Mouse (Mus musculus): Measurements from ENCODE around the gene Ifnk.

The Ifnk gene

DNA sequence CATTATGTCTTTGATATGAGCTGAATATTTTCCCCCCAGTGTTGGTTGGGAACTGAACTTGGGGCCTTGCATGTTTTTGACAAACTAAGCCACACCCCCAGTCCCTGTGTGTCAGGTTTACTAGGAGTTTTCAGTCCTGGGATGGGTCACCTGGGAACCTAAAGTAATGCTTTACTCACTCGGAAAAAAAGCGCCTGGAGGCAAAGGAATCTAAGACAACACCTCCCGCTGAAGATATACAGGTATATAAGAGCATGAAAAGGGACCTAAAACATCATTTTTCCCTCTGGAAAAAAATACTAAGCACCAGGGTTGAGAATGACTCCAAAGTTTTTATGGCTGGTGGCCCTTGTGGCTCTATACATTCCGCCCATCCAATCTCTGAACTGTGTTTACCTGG, at the start of gene Ifnk:
Gene Ifnk, plus strand, starts transcription at position 301 of the 400 bp plus-strand sequence.
- DNase-seq: no peak

DNA sequence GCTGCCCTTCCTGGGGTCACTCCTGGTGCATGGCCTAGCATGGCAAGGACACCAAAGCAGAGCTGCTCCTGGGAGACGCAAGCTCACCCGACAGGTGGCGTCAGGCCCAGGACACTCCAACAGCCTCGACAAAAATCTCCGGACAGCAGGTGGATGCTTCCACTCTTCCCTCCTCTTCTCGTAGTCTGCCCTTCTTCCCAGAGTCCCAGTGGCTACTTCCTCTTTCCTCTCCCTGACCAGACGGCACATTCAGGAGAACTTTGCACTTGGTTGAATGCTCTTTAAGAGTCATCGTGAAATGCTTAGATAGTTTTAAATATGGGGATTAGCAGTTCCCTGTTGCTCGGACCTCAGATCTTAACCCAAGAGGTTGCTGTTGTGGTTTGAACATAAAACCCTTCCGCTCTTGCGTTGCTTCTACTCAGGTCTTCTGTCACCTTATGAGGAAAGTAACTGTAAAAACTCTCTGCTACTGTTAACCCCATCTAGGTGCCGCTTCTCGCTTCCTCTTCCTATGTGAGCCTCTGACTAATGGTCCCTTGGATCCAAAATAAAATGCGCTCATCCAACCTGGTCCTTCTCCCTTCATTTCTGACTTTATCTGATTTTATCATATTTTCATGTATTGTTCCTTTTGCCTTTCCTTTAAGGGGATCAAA, 46.6 kb upstream of the Ifnk start:
- DNase-seq: no peak

DNA sequence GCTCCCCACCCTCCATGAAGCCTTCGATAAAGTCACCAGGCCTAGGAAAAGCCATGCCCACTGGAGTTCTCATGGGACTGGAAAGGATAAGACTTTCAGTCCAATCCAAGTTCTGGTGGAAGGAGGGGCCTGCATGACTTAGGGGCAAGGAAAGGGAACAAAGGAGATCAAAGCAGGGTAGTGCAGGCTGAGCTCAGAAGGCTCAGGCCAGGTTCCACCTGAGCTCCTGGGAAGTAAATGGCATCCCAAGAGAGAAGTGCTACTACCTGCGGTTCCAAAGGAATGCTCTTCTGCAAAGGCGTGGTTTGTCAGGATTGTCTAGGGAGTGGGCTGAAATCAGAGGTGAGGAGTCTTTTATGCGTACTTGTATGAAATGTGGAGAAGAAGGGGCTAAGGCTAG, 39.4 kb upstream of the Ifnk start:
- DNase-seq: no peak

DNA sequence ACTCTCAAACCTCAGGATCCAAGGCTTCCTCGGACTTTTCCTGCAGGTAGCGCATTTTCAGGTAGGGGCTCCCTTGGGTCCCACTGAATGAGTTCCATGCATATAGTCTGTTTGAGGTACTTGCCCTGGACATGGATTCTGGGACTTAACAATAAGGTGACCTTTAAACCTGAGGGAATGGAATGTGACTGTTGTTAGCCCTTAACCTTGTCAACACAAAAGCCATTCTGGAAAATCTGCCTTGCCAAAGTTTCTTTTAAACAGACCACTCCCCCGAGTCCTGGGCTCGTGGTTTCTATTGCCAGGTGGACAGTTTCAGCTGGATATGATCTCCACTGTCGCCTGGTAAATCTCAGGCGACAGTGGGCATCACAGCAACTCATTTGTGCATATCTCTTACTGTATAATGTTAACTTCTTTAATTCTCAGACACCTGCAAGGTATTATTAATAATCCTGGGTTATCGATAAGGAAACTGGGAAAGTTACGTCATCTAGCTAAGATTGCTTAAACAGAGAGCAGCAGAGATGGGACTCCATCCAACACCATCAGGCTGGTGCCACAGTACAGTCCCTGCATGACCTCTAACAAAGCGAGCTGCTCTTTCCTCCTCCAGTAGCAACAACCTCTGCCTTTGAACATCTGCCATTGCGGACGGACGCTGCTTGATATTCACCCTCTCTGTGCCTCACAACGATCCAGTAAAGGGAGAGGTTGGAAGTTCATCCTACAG, 38.2 kb upstream of the Ifnk start:
- no peak for DNase-seq

DNA sequence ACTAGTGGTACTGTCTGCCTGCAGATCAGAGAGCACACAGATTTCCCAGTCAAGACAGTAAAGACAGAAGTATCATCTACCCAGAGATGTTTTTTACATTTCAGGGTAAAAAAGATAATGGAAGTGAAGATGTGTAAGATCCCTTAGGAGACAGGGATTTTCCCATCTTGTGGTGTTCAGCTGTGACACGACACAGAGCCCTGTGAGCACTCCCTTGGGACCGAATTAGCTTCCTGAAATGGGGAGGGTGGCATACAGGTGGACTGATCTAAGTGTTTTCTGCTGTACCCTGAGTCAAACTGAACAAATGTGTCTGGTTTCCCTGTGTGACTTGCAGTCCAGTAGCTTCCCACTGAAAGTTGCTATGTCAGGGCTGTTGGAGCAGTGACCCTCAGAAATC, 36.9 kb upstream of the Ifnk start:
- DNase-seq: no peak

DNA sequence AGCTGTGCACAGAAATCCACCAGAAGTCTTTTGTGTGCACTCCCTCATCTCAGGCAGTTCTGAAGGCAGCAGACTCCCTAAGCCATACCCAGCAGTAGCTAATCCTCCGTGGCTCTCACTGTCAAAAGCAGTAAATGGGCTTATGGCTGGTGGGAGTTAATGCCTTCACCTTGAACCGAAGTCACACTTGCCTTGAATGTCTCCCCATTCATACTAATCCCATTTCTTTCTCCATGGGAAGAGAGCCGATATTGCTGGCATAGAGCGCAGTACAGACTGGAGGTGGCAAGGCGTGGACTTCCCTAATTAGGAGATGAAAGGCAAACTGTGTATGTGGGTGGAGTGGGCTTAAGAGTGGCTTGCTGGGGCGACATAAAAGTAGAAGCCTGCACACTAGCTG, 35.9 kb upstream of the Ifnk start:
- no peak for DNase-seq

DNA sequence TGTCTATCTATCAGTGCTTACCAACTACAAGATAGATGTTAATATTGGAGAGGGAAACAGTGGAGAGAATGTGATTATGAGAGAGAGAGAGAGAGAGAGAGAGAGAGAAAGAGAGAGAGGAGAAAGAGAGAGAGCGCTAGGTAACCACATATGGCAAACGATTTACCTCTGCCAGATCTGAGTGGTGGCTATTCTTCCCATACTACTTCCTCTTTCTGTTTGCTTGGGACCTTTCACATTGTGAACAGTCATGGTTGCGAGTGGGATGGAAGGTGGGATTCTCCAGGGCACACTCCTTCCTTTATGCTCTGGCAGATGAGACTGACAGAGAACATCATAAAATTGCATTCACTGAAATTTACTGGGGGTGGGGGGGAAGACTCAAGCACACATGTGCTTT, 34.7 kb upstream of the Ifnk start:
- DNase-seq: no peak

DNA sequence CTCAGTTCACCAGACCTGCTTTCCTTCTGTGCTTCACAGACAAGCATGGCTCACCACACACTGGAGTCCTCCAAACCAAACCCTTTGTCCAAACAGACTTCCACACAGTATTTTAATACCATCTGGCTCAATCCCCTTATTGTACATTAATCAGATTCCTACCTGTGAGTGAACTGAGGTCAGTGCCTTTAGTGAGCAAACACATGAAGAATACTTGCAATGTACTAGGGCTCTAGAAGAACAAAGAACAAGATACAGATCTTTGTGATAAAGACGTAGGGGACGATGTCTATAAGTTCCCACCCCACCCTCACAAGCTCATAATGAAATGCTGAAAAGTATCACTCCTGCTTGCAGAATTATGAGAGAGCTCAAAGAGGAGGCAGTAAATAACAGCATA, 33.0 kb upstream of the Ifnk start:
- DNase-seq: no peak

DNA sequence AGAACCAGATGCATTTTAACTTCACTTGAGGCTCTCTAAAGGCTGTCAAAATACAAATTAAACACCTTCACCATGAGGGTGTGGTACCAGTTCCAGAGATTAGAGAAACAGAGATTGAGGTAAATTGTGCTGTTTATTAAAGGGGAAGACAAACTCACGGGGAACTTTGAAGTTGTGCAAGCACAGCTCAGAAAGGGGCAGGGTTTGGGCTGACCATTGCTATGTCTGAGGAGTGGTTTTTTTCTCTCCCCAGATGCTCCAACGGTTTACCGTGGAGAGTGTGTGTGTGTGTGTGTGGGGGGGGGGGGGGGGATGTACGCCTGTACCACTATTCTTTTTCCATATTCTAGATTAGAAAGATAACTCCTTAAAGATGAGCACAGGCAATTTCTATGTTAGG, 31.7 kb upstream of the Ifnk start:
- DNase-seq: no peak

DNA sequence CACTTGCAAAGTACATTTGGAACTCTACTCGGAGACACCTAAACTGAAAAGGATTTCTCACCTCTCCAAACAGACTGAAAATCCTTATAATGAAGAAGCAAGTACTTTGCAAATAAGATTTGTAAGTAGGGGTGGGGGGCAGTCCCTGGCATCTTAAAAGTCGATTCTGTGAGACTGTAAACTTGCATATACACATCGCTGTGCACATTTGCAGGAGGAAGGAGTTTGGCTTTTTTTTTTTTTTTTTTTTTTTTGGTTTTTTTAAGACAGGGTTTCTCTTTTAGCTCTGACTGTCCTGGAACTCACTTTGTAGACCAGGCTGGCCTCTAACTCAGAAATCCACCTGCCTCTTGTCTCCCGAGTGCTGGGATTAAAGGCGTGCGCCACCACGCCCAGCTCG, 31.3 kb upstream of the Ifnk start:
- no peak for DNase-seq

DNA sequence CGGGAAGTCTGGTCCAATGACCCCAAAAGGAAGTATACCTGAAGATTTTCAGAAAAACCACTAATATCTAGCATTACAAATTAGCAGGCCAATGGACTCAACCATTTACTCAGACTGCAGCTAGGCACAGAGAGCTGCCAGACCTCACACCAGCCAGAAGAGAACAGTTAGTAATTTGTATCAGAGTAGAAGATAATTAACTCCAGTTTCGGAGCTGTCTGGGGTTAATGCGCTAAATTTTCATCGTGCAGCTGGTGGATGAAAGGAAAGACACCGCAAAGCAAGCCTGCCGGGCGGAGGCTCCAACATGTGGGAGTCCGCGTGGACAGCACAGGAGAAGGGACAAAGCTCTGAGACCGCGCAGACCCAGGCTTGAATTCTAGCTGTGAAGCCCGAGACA, 30.8 kb upstream of the Ifnk start:
- DNase-seq: peak; percentile 29

DNA sequence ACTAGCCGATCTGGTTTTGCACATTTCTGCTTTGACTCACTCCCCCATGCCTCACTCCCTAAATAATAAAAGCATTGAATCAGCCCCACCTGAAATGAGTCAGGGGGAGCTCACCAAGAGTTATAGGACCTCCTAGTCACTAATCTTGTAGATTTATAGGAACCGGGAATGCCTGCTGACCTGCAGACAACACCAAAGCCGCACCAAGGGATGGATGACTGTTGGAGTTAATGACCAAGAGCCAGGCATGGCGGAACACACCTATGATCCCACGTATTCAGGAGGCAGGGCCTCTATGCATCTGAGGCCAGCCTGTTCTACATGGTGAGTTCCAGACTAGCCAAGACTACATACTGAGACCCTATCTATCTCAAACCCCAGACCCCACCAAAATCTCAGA, 28.8 kb upstream of the Ifnk start:
- DNase-seq: no peak

DNA sequence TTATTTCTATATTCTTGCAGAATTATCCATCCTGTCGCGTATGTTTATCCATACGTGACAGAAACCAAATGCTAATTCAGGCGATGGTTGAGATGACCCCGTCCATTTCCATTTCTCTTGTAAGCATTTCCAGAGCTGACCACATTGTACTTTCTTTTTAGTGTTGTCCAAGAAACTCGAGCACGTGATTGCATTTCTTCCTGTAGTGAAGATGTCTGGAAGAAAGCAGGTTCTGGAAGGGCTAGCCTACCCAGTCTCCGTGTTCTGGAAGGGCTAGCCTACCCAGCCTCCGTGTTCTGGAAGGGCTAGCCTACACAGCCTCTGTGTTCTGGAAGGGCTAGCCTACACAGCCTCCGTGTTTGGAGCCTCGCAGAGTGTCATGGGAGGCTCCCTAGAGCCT, 27.8 kb upstream of the Ifnk start:
- no peak for DNase-seq

DNA sequence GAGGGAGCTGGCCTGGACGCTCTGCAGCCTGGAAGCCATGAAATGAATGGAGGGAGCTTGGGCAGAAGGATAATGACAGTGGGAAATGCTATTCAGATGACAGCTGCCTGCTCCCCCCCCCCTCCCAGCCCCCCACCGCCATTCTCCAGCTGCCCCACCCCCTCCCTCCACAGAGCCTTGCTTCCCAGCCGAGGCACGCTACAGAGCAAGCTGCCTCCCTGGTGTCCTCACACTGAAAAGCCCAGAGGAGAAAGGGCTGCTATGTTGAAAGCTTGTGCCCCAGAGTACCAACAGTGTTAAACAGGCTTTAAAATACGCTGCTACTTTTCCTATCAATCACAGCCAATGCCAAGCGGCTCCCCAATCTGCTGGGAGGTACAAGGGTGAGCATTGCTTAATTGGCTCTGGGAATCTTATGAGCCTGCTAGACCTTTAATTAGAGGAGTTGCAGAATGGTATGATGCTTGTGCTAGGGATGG, 26.5 kb upstream of the Ifnk start:
- no peak for DNase-seq

DNA sequence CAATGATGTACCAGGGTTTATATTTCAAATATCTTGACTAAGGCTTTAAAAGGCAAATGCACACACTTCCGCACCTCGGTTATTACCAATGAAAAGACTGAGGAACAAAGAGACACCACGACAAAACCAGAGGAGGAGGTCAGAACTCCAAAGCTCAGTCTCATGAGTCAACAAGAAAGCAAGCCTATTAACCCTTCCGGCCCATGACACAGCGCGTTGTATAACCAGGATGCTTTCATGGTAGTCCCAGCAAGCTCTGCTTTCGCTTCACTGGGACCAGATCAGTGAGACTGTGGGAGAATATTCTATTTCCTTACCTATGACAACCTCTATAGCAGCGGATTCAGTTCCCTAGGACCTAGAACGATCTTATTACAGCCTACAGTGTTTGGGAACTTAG, 25.1 kb upstream of the Ifnk start:
- no peak for DNase-seq

DNA sequence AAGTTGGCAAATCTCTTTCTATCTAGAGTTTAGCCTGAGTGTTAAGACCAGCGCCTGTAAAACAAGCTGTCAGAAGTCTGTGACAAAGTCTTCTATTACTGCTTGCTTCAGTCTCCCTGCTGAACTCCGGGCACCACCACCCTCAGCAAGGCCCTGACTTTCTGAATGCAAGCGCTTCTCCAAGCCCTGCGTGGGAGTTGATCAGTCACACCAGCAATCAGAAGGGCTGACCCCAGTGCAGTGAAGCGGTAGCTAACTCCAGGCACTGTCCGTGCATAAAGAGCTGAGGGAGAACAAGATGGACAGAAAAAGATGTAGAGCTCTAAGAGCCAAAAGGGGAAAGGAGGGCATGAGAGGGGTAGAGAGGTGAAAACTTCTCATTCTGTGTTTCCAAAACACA, 24.1 kb upstream of the Ifnk start:
- DNase-seq: no peak

DNA sequence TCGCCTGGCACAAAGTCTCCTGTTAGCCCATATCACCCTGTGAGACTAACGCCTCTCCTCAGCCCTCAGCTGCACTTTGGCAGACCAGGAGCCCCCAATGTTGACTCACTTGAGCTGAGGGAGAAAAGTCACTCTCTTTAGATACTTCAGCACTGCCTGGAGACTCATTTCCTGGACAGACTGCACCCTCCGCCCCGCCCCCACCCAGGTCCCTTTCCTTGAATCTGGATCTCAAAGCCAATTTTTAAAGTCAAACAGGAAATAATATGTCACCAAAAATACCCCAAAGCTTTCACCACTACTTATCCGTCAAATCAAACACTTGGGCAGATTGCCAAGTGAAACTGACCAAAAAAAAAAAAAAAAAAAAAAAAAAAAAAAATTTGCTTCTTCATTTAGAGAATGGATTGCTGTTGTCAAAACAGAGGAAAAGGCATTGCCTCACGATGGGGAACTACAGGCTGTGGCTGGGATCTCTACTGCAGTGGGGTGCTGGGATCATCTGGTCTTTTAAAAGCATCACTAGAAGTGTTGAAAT, 21.4 kb upstream of the Ifnk start:
- no peak for DNase-seq

DNA sequence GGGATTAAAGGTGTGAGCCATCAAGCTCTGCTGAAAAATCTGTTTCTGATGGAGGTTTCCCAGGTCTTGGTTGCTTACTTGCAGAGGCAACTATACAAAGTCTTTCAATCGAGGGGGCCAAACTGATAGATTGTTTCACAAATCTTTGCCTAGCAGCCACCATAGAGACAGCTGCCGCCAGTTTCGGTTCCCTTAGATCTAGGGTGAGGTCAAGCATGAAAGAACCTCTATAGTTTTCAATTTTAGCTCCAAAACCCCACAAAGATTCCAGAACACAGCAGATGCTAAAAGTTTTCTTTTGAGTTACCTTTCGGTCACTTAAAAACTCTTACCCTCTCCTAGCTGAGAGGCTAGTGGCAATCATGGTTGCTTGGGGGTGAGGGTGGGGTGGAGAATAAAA, 20.3 kb upstream of the Ifnk start:
- DNase-seq: no peak

DNA sequence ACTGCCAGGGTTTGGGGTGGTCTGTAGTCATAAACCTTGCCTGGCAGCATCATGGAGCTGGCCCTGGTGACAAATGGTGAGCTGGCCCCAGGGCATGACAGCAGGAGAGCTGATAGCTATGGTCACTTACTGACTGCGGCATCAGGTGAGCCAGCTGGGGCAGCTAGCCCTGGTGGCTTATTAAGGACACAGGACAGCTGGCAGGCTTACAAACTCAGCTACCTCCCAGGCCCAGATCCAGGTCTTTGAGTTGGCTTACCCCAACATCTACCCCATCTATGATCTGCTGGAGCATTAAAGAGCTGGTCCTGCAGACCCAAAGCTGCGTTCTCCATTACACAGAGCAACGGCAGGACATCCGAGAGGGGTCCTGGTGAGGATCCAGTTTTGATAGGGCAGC, 18.4 kb upstream of the Ifnk start:
- no peak for DNase-seq

DNA sequence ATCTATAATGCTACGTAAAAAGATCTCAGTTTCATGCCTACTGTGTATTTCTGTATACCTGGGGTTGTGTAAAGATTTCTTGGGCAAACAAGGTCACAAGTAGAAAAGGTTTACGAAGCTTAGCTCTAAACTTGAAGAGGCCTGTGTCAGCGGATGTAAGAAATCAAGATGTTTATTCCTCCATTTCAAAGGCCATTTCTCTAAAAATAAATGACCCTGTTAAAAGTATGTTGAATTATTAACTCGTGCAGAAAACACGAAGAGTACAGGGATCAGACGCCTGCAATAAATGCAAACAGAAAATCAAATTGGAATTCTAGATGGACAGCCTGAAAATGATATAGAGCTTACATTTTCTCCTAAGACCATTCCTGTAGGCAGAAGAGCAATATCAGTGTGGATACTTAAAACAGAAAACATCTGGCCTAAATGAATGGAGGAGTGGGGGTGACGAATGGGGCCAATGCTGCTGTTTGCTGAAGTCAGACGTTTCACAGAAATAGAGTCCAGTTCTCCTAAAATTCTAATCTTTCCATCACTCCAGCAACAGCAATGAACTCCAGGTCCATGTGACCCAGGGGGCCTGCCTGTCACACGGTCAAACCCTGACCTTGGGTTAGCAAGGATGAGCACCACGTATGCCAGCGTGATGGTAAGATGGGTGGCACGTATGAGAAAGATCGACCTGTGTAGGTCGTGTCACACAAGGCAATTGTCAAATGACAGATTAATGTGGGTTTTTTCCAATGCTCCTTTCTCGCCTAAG, 16.8 kb upstream of the Ifnk start:
- no peak for DNase-seq

DNA sequence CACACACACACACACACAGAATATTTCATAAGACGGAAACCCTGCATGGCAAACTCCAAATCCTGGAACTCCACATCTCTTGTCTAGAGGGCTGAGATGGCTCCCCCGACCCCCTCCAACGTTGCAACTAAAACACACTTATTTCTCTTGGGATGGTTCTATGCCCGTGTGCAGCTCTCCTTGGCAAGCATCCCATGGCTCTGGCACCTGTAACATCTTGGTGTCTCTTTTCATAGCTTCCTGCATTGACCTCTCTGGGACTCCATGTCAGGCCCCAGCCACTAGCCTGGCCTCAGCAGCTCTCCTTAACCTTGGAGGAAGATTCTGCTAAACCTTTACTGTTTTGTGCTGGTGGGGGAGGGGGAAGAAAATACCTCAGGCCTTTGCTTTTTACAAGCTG, 16.1 kb upstream of the Ifnk start:
- DNase-seq: no peak

DNA sequence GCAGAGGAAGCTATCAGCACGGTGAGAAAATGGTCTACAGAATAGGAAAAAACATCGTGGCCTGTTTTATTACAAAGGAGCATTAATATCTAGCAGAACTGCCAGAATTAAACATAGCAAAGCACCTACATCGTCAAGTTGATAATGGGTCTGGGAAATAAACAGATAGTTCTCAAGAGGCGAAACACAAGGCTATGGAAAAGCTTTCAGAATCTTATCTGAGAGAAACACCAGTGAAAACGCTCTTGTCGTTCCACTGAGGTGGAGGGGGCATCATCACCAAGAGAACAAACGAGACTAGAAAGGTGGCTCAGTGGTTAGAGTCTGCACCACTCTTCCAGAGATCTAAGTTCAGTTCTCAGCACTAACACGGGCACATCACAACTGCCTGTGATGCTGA, 14.9 kb upstream of the Ifnk start:
- DNase-seq: no peak

DNA sequence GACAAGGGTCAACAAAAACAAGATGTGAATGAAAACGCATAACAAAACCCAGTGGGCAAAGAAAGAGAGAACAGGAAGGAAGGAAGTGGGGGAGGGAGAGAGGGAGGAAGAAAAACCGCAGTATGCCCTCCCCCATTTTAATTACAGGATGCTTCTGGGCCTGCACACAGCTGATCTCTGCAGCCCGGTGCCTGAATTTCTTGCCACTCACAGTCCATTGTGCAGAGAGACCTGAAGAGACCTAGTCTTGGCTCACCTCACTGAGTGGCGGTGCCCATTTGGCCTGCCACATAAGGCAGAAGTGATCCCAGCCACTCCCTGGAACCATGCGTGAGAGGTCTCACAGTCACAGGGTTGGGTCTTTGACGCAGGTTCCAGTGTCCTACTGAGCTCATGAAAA, 13.8 kb upstream of the Ifnk start:
- DNase-seq: no peak

DNA sequence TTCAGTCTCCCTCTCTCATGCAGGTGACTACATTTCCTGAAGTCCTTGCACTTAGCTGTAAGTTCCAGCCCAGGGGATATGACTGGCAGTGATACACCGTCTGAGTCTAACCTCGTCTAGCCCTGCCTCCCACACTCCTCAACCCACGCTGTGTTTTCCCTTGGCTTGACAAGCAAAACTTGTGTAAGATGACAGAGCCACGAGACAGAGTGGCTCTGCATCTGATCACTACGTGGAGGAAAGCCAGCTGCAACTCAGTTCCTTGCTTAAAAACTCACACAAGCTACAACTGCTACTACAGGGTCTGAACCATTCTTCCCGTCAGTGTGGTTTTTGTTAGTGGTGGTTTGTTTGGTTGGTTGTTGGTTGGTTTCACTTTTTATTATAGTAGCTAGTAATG, 11.5 kb upstream of the Ifnk start:
- DNase-seq: no peak

All from right cerebral cortex, postnatal 25 days (tissue).